Mouse (Mus musculus) liver, embryonic 11.5 days (tissue): ENCODE results near the gene Sfxn5. TPM values are rescaled to one million over a fixed set of nuclear protein-coding genes. Genes with fewer than 3 reads are reported as not detected.

ENCODE experiments used
- ATAC-seq: fragments of 200-750 bp; cut with Nextera tagmentation; replicated peaks from 2 replicates; pipeline ENCODE4 v1.8.0; 2017; ENCODE audit warnings: moderate number of reproducible peaks, mild to moderate bottlenecking, moderate TSS enrichment, moderate library complexity; ENCODE audit not compliant: low FRiP score
- DNase-seq: peaks from one replicate; pipeline ENCODE4 v3.0.0-alpha.2; 2017; ENCODE audit warnings: low spot score
- H3K27ac ChIP-seq: fragments of 300-500 bp; sonication (generic); 2 replicates; pipeline ENCODE4 v1.5.1; 2014; ENCODE audit warnings: mild to moderate bottlenecking, low read depth, low read length, control low read depth
- H3K27me3 ChIP-seq: fragments of 300-500 bp; sonication (generic); replicated peaks from 2 replicates; pipeline ENCODE4 v1.6.1; 2014; ENCODE audit warnings: low read length, mixed read lengths; ENCODE audit not compliant: control insufficient read depth, insufficient read depth
- H3K36me3 ChIP-seq: fragments of 300-500 bp; sonication (generic); 2 replicates; pipeline ENCODE4 v1.6.1; 2014; ENCODE audit warnings: mild to moderate bottlenecking, low read length, moderate library complexity, mixed read lengths; ENCODE audit not compliant: control insufficient read depth, insufficient read depth
- H3K4me1 ChIP-seq: fragments of 300-500 bp; sonication (generic); replicated peaks from 2 replicates; pipeline ENCODE4 v1.6.1; 2014; ENCODE audit warnings: low read length, mixed read lengths; ENCODE audit not compliant: control insufficient read depth, insufficient read depth
- H3K4me2 ChIP-seq: fragments of 300-500 bp; sonication (generic); 2 replicates; pipeline ENCODE4 v1.6.1; 2014; ENCODE audit warnings: mild to moderate bottlenecking, control low read depth, moderate library complexity
- H3K4me3 ChIP-seq: fragments of 300-500 bp; sonication (generic); 2 replicates; pipeline ENCODE4 v1.5.1; 2014; ENCODE audit warnings: low read depth, low read length, control low read depth
- H3K9ac ChIP-seq: fragments of 300-500 bp; sonication (generic); 2 replicates; pipeline ENCODE4 v1.6.1; 2014; ENCODE audit warnings: low read depth, low read length, control low read depth
- H3K9me3 ChIP-seq: fragments of 300-500 bp; sonication (generic); 2 replicates; pipeline ENCODE4 v1.6.1; 2016; ENCODE audit warnings: low read length, inconsistent platforms, mixed read lengths; ENCODE audit not compliant: control insufficient read depth
- WGBS: fragments of 180-500 bp; shearing (Covaris S2); extraction: QIAGEN DNeasy Blood & Tissue Kit; methylation state at CpG from one replicate; pipeline ENCODE4 v1.1.7; 2014; 5-methylcytosine and 5-hydroxymethylcytosine counted together
- polyA plus RNA-seq: library from polyadenylated mRNA; unstranded; fragments of >200 nt; fragmentation: Nextera tagmentation; extraction: Ambion mirVana; gene quantifications from 2 replicates; pipeline ENCODE4 v1.2.1, GENCODE M21; 2014

The Sfxn5 gene
- polyA plus RNA-seq, 1 experiment from 2014 or later: 3.8 TPM

DNA sequence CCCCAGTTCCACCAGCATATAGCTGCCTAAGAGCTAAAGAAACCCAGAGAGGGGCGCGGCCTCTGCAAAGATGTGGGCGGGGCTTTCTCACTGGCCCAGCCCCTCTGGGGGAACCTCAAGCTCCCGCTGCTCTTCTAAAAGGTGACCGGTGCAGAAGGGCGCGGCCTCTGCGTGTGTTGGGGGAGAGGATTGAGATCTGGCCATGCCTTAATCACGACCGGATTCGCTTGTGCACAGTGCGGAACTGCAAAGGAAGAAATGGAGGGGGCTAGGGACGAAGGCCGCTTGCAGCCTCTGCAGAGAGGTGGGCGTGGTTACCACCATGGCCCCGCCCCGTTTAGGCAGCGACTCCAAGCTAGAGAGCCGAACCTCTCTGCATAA, 41.5 kb upstream of the Sfxn5 start:
- Histone ChIP-seq H3K9me3 (no peaks in the 10 kb centered on the region), H3K27me3 (peaks cover 2% of the 10 kb centered on the region; the same call in 1 of the 2 replicates), H3K4me2 (peak overlapping the region; percentile 100), H3K9ac (peak overlapping the region; percentile 13; the same call in 1 of the 2 replicates), H3K27ac (no peak overlapping the region), H3K4me1 (peaks cover 20% of the 10 kb centered on the region), H3K4me3 (peak overlapping the region; percentile 68), H3K36me3 (no peaks in the 10 kb centered on the region)
- WGBS: under 1% methylated on average over 19 of the region's 19 CpGs
- DNase-seq (peak; percentile 98), ATAC-seq (peak; percentile 96)

DNA sequence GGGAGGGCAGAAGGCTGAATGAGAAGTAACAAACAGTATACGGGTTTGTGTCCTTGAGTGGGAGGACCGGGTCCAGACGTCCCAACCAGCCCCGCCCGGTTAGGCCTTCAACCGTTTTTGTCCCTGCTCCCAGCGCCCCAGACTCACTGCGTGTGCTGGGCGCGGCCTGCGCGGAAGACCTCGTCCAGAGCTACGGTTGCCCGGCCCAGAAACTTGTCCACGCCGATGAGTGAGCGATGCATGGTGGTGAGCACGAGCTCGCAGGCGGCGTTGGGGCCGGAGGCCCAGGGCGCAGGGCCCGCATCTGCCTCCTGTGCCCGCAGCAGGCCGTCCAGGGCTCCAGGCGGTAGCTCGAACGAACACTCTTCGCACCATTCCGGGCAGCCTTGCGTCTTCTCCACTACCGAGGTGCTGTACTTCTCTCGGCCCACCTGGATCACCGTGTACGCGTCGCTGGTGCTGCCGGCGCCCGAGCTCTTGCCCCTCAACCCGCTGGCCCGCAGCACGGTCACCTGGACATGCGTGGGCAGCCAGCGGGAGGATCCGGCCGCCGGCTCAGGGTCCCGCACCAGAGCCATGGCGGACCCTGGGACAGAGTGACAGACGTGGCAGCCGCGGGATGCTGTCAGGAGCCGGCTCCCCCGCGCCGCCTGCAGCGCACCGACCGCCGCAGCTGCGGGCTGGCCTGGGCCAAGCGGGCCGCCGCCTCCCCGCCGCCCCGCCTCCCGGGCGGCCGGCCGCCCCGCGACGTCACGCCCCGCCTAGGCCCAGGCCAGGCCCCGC, 40.9 kb upstream of the Sfxn5 start, which contains the start of gene Rab11fip5:
Rab11fip5 (minus strand) TSS at position 684 of the 783 bp plus-strand sequence.
- WGBS: 4% methylated on average over 80 of the region's 80 CpGs
- ATAC-seq (peak; percentile 16; the same call in 1 of the 2 replicates), DNase-seq (peak; percentile 54)
- no peaks in the 10 kb centered on the region for H3K9me3 ChIP-seq
- H3K36me3 ChIP-seq: no peaks in the 10 kb centered on the region
- H3K4me3 ChIP-seq: peak within 1 kb of the TSS; percentile 68
- peak within 1 kb of the TSS; percentile 100 for H3K4me2 ChIP-seq
- H3K27ac ChIP-seq: no peak within 1 kb of the TSS
- H3K9ac ChIP-seq: peak within 1 kb of the TSS; percentile 66
- H3K27me3 ChIP-seq: peaks cover 2% of the 10 kb centered on the region; the same call in 1 of the 2 replicates
- H3K4me1 ChIP-seq: peaks cover 22% of the 10 kb centered on the region

- Histone ChIP-seq H3K9me3 (no peaks in the 10 kb centered on the region), H3K36me3 (no peaks in the 10 kb centered on the region), H3K27ac (no peak overlapping the region), H3K4me3 (peak overlapping the region; percentile 68), H3K27me3 (peaks cover 2% of the 10 kb centered on the region; the same call in 1 of the 2 replicates), H3K4me1 (peaks cover 16% of the 10 kb centered on the region), H3K4me2 (peak overlapping the region; percentile 100), H3K9ac (no peak overlapping the region)
- WGBS: 83% methylated on average over 10 of the region's 10 CpGs
- DNase-seq: no peak
- no peak for ATAC-seq
Observed at GRCm38 (mm10) chr6:85373066-85373860, 40.0 kb upstream of the Sfxn5 start.

- no peaks in the 10 kb centered on the region for H3K9me3 ChIP-seq
- no peaks in the 10 kb centered on the region for H3K36me3 ChIP-seq
- H3K4me3 ChIP-seq: no peak overlapping the region
- no peak for ATAC-seq
- H3K4me1 ChIP-seq: peaks cover 10% of the 10 kb centered on the region
- H3K27me3 ChIP-seq: peaks cover 2% of the 10 kb centered on the region; the same call in 1 of the 2 replicates
- no peak overlapping the region for H3K27ac ChIP-seq
- 76% methylated on average over 2 of the region's 2 CpGs for WGBS
- no peak overlapping the region for H3K9ac ChIP-seq
- H3K4me2 ChIP-seq: no peak overlapping the region
- DNase-seq: no peak
Observed at GRCm38 (mm10) chr6:85372496-85372895, 39.3 kb upstream of the Sfxn5 start.

GRCm38 (mm10) chr6:85371859-85372405, 38.7 kb upstream of the Sfxn5 start:
- peaks cover 2% of the 10 kb centered on the region; the same call in 1 of the 2 replicates for H3K27me3 ChIP-seq
- ATAC-seq (no peak), DNase-seq (no peak)
- no peaks in the 10 kb centered on the region for H3K9me3 ChIP-seq
- H3K9ac ChIP-seq: no peak overlapping the region
- H3K4me3 ChIP-seq: no peak overlapping the region
- no peak overlapping the region for H3K4me2 ChIP-seq
- WGBS: 82% methylated on average over 6 of the region's 6 CpGs
- peaks cover 4% of the 10 kb centered on the region; the same call in 1 of the 2 replicates for H3K4me1 ChIP-seq
- H3K27ac ChIP-seq: no peak overlapping the region
- H3K36me3 ChIP-seq: no peaks in the 10 kb centered on the region

- H3K4me2 ChIP-seq: no peak overlapping the region
- 0 out of 2 replicates have a peak, but pooled peaks cover 7% of the 10 kb centered on the region for H3K4me1 ChIP-seq
- no peaks in the 10 kb centered on the region for H3K9me3 ChIP-seq
- no peak overlapping the region for H3K27ac ChIP-seq
- WGBS: 90% methylated on average over 9 of the region's 9 CpGs
- no peak overlapping the region for H3K9ac ChIP-seq
- ATAC-seq (no peak), DNase-seq (no peak)
- H3K4me3 ChIP-seq: no peak overlapping the region
- peaks cover 2% of the 10 kb centered on the region; the same call in 1 of the 2 replicates for H3K27me3 ChIP-seq
- no peaks in the 10 kb centered on the region for H3K36me3 ChIP-seq
Observed at GRCm38 (mm10) chr6:85370666-85371430, 37.6 kb upstream of the Sfxn5 start.

DNA sequence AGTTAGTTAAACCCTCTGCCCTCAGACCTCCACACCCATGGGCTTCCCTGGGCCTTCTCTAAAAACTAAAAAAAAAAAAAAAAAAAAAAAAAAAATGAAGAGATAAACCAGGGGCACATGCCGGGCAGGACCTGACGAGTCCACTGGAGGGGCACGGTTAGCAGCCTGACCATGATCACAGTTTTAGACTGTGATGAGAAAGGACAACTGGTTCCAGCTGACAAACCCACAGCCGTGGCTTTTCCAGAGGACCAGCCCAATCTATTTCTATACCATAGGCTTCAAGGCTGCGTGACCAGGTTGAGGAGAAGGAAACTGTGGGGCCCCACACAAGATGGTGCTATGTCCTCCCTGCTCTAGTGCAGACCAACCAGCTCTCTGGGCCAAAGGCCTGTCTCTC, 36.8 kb upstream of the Sfxn5 start:
- Histone ChIP-seq H3K9me3 (no peaks in the 10 kb centered on the region), H3K4me3 (no peak overlapping the region), H3K27me3 (peaks cover 2% of the 10 kb centered on the region; the same call in 1 of the 2 replicates), H3K4me2 (no peak overlapping the region), H3K36me3 (no peaks in the 10 kb centered on the region), H3K9ac (no peak overlapping the region), H3K4me1 (0 out of 2 replicates have a peak, but pooled peaks cover 7% of the 10 kb centered on the region), H3K27ac (no peak overlapping the region)
- 83% methylated on average over 5 of the region's 5 CpGs for WGBS
- no peak for DNase-seq
- ATAC-seq: no peak
